Mouse (Mus musculus) skeletal muscle tissue, adult 2 months (tissue): ENCODE data around the gene Odf2.

Experiments used
- DNase-seq: peaks from one replicate; pipeline ENCODE4 v3.0.0-alpha.2; 2012; ENCODE audit warnings: low read depth, low spot score

Gene Odf2

DNA sequence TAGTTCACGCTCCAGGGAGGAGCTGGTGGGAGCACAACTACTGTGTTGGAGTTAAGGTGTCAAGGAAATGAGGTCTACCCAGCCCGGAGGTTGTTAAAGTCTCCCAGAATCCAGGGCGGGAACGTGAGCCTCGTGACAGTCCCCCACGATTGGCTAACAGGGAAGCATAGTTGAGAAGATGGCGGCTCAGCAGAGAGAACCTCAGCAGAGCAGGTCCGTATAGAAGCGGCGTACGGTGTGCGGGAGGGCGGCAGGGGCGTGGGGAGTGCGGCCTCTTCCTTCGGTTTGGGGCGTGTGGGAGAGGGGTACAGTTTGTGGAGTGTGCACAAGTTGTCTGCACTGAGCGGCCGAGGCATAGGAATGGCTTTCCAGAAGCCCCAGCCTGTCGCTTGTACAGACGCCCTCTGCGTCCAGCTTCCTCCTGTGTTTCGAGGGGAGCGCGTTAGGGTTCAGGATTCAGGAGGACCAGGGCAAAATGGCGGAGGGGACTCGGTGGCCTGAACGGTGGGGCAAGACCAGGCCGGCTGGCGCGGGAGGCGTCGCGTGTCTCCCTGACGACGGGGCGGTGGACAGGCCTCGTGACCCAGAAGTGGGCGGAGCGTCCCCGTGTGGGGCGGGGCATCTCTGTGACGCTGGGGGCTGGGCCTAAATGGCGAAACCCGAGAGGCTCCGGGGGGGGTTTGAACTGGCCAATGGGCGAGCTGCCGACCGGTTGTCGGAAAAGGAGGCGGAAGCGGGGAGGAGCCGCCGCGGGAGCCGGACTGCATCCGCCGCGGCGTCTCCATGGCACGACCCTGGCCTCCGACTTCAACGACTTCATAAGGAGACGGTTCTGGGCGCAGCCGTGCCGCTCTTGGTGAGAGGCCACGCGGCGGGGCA, at the start of gene Odf2:
Gene Odf2, plus strand, starts transcription at position 156 of the 879 bp plus-strand sequence.
- peak; percentile 97 for DNase-seq

DNA sequence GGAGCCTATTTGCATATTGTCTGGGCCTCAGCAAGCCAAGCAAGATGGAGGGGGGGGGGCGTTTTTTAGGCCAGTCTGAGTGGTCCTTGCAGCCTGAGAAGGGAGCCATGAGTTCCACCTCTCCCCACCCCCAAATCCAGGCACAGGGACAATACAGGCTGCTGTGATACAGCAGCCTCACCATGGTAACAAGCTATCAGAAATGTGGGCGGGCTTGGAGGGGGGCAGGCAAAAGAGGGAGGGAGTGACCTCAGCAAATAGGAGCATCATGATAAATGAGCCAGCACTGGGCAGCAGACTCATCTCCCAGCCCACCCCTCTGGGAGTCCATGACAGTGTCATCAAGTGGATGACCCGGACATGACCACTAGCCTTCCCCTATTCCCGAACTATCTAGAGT, 49.6 kb upstream of the Odf2 start:
- no peak for DNase-seq

DNA sequence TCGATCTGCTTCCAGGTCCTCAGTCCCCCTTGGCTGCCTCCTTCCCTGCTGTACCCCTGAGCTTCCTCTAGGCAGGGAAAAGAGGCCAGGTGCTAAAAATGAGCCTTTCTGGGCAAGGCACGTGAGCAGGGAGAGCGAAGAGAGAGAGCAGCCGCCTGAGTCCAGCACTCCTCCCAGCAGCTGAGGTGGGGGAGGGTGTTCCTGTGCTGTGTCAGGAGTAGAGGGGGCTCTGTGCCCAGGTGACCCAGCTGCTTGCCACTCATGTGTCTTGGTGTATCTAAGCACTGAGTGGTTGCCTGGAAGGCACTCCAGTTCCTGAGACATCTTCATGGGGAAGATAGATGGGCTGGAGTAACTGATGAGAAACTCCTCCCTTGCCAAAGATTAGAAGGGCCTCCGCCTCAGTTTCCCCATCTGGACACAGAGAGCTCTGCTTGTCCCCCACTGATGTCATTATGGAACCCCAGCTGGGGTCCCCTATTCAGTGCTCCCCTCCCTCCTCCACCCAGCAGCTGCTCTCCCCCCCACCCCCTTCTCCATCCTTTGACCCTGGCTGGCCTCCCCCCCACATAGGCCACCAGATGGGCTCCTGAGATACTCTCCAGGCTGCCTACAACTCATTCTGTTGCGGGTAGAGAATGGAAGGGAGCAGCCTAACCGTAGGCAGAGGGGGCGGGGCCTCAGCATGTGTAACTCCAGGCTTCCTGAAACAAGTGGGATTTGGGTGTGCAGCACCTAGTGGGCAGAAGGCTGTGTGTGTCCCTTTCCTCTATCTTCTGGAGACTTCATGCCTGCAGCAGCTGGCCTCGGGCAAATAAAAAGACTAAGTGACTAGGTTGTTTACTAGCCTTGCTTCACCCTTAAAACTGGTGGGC, 45.6 kb upstream of the Odf2 start:
- no peak for DNase-seq

DNA sequence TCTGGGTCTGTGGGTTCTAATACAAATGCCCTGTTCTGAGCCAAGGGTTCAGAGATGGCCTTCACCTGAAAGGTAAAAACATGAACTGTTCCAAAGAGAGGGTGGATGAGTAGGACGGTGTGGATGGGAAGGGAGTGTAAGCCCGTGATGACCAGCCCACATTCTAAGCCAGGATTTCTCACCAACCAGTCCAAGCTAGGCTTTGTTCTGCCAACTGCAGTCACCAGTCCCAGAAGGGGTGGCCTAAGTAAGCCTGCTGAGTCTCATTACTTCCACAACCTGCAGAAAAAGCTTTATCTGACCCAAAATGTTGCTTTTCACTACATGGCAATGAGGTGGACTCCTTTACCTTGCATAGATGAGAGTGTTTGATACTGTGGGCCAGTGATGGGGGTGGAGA, 44.9 kb upstream of the Odf2 start:
- DNase-seq: no peak

DNA sequence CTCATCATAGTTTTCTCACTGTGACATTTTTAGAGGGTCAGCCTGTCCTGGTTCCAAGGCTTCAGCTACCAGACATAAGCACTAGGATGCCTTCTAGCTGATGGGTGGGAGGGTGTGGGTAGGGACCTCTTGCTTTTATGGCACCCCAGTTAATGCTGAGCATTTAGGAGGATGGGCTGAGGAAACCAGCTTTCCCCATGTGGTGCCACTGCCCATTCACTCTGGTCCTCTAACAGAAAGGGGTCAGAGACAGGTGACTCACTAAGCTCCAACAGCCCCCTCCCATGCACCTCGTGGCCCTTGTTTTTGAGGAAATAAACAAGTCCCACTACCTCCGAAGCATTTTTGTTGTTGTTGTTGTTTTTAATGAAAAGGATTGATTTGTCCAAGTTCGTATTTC, 44.4 kb upstream of the Odf2 start:
- no peak for DNase-seq

DNA sequence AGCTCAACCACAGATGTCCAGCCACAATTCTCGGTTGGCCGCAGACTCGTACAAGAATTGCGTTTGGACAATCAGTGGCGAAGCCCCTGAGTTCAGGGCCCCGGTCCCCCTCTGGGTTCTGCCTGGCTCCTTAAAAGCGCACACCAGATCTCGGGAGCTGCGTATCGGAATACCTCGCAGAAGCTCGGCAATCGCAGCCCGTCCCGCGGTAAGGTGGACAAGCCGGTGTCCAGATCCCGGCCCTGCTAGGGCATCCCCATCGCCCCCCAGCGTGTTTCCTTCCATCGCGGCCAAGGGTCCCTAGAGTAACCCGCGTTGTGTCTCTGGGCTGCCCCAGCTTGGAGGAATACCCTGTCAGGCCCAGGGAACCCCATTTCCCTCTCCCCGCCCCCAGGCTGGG, 43.4 kb upstream of the Odf2 start:
- no peak for DNase-seq

DNA sequence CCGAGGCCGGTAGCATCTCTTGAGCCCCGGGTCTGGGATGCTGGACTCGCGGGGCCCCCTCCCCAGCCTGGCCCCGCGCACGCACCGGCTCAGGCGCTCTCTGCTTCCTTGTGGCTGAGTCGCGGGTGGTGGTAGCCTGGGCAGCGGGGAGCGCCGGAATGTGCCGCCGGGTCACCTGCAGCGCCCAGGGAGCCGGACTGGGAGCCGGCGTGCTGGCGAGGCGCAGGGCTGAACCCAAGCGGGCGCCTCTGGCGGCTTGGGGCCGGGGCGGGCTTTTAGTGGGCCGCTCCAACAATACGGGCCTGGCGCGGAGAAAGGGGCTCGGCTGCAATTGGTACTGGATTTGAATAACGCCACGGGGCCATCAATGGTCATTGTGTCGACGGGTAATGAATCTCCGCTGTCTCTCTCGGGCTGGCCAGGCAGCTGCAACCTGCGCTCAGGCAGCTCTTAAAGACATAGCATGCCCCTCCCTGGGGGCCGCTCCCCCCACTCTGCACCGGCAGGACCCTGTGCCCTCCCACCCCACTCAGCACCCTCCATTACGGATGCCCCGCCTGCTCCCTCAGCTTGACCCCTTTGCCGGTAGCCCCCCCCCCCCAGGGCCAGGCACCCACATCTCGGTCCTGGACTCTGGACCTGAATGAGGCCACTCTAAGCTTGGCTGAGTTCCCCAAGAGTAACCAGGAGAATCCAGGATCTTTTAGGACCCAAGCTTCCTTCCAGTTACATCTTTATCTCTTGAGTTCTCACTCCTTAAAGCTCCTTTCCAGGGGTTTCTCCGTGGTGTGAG, 42.8 kb upstream of the Odf2 start:
- DNase-seq: no peak

DNA sequence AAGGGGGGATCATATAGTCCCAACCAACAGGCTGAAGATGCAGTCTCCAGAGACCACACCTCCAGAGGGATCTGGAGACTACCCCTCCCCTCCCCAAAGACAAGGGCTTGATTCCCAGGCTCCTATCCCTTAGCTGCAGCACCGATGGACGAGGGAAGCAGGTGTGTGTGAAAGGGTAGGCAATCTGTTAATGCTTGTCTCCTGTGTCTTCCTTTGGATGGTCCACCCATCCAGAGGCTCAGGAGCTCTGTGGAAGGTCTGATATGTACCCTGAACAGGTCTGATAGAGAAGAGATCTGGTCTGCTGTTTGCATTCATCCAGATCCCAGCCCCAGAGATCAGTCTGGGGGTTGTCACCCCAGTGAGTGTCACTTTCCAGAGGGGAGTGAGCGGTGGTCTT, 42.1 kb upstream of the Odf2 start:
- no peak for DNase-seq

DNA sequence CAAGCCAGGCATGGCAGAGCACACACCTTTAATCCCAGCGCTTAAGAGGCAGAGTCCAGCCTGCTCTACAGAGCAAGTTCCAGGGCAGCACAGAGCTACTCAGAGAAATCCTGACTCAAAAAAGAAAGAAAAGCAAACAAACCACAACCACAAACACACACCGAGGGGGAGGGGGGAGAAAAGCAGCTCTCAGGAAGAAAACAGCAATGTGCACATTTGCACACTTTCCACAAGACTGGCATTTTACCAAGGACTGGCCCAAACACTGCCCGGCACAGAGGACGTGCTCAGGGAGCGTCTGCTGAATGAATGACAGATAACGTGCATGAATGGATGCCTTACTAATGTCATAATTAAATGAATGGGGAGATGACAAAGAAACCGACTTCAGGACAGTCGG, 40.0 kb upstream of the Odf2 start:
- no peak for DNase-seq

DNA sequence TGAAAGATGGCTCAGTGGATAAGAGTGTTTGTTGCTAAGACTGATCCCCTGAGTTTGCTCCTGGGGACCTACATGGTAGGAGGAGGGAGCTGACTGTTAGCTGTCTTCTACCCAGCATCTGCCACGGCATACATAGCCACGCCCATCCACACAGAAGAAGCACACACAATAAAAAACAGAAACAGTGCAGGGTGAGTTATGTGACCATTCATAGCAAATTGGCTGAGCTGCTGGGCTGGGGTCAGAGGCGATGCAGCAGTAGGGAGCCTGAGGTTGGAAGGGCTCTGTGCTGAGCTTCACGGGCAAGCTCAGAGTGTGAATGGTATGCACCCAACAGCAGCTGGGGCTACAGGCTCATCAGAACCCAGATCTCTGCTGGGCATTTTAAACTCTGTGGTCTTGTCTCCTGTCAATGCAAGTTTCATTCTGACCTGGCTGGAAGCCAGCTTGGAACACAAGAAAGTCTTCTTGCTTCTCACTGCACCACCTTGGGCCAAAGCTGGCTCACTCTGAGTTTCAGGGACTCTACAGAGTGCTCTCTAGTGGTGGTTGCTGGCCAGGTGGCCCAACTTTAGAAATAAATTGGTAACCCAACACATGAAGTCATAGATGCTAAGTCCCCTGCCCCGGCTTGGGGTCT, 39.1 kb upstream of the Odf2 start:
- DNase-seq: no peak

DNA sequence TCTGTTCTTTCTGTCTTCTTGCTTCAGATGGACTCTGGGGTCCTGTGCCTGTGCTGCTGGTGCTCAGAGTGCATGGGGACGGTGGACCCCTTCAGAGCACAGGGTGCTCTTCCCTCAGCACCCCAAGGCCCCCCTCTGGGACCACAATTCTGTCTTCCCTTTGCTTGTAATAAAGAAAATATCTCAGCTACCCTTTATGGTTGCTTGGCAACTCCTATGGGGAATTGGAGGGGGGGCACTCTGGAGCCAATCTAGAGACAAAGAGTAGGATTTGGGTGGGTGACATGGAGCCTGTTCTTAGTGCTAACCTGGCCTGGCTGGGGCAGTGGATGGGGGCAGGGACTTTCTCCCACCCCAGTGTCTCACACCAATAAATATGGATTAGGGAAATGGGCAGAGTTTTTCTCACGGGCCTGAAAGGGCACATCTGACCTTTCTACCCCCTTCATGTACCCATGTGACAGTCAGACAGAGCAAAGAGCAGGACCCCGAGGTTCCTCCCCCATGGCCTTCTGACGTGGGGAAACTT, 36.0 kb upstream of the Odf2 start:
- DNase-seq: no peak

DNA sequence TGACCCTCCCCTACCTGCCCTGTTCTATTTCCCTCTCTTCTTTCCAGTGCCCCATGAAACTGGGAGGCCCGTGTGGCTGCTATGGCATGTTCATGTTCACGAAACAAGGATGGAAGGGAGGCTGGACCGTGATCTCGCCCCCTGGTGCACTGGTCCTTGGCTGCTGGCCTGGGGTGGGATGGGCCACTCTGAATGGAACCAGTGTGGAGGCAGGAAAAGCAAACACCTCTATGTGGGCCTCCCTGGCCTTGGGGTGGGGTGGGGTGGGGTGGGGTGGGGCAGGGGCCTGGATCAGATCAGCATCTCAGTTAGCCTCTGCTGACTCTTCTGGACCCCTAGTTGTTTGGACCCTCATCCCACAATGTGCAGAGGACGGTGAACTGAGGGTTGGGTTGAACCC, 35.3 kb upstream of the Odf2 start:
- DNase-seq: no peak

DNA sequence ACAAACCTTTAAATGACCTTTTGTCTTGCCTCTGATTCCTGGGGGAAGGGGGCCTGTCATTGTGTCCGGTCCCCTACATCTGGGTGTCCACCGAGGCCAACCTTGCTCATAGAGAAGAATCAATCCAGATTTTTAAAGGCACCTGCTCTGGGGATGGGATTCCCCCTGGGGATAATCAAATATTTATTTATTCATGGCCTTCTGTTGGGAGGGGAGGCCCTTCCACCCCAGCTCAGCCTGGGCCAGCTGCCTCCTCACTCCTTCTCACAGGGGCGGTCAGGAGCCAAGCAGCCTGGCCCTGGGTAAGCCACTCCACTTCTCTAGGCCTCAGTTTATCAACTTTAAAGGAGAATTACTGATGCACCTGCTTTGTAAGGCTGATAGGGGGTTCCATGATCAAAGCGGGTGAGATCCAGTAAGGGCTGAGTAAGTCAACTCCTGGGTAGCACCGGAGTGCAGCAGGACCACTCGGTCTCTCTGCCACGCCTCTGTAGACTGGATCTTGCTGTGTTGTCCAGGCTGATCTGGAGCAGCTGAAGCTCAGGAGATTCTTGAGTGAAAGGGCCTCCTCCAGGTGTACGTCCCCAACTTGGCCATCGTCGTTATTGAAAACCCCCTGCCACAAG, 33.3 kb upstream of the Odf2 start:
- no peak for DNase-seq

DNA sequence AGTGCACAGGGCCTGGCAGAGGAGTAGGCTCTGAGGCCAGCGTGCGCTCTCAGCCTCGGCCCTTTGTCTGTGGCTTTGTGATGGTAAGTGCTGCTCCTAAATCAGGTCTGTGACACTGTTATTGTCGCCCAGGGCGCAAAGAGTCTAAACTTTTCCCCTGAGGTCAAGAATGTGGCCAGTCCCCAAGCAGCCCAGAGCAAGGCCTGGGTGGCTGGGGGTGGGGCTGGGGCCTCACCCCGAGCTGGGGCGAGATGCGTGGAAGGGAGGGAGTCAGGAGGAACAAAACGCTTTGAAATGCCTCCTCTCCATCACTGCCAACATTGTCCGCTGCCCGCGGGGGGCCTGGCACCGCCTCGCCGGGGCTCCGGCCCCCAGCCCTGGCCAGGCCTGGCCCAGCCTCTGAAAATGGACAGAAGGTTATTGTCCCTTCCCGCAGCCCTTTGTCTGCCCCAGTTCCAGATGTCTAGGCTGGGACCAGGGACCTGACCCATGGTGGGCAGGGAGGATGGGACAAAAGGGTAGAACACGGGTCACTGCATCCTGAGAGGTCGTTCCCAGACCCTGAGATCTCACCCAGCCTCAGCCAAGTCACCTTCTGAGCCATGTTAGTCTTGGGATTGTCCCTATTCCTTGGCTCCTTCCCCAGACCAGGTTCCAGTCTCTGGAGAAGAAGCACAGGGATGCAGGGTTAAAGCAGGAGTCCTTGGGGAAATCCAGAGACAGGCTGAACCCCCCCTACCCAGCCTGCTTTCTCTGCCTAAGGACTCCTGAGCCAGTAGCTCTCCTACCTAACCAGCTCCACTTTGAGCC, 32.4 kb upstream of the Odf2 start:
- DNase-seq: no peak

DNA sequence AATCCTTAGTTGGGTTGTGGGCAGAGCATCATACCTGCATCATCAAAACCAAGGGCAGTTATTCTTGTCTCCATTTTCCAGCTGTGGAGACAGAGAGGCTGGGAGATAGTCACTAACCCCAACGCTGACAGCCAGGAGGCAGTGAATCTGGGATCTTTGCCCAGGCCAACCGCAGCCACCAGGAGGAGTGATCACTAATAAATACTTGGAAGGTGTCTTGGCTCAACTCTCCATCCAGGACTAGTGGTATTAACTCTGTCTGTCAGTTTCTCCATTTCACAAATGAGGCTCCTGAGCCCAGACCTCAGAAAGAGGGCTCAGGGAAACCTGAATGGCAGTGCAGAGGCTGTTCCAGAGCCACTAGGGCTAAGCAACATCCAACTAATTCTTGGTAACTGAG, 31.7 kb upstream of the Odf2 start:
- DNase-seq: no peak

DNA sequence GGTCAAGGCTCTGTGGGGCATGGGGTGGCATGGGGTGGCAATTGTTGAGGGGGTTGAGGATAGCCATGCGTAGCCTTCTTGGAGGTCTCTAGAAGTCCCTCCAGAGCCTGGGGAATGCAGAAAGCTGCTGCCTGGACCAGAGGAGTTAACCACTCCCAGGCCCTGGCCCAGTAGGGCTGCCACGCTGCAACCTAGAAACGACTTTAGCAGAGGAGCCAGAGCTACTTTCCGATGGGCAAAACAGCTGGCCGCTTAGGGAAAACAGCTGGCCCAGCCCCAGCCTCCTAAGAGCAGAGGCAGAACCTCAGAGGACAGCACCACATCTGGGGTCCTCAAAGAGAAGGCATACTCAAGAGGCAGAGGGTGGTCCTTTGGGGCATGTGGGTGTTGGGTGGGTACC, 31.1 kb upstream of the Odf2 start:
- DNase-seq: no peak

DNA sequence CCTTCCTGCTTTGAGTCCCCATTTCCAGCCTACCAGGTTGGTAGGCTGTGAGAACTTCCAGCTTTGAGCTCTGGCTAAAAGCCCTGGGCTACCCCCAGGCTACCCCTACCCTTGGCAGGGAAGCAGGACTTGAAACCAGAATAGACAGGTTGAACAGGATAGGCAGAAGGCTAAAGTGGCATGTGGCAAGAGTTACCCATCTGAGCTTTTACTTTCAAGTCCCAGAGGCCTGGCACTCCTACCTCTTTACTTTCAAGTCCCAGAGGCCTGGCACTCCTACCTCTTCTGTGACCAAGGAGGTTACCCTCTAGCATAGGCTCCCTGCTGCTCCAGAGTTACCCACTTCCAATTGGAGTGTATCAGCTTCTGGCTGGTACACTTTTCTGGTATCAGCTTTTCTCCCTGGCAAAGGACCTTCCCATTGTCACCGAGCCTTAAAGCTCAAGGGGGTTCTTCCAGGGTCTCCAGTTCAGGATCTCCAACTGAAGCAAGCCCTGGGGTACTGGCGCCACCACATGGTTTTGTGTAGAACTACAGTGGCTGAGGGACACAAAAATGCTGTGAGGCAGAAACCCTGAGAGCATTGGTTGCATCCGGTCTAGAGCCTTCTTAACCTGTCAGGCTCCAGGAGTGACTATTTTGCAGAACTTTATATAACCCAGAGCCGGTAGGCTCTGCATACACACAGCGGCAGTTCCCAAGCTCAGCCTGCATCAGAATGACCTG, 30.1 kb upstream of the Odf2 start:
- no peak for DNase-seq

DNA sequence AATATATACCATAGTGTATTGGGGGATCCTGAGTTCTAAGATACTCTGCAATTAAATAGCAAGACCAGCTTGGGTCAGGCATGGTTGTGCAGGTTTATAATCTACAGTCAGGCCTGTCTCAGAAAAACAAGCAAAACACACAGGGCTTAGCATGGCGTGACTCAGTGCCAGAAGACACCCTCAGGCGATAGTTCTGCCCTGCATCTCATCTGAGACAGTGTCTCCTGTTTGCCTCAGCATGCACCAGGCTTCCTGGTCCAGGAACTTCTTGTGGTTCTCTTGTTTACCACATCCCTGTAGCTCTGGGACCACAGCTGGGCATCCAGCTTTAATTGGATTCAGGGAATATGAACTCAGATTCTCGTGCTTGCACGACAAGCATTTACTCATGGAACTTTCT, 23.9 kb upstream of the Odf2 start:
- DNase-seq: no peak

DNA sequence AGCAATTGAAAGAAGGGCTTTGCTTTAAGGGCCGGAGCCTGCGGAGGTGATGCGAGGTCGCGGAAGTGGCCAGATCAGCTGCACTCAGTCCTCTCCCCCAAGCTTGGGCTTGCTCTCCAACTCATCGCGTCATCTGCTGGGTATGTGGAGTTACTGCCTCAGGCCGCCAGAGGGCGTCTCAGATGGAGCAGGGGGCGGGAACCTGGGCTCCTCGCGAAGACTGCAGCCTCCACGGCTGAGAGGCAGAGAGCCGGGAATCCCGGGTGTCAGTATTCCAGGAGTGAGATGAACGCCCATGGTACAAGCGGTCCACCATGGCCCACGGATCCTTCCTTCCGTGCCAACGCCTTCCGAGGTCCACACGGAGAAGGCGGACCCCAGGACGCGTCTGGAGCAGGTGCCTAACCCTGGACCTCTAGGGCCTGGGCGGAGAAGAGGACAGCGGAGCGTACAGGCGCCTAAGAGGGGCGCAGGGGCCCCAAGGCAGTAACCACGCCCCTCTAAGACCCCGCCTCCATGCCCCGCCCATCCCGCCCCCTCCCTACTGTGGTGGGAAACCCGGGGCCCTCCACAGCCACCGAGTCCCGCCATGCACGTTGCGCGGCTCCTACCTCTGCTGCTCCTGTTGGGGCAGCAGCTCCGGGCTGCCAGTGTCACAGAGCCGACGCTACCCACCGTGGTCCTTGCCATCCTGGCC, 19.9 kb upstream of the Odf2 start, which contains the start of gene Cercam:
Gene Cercam, plus strand, starts transcription at position 216 of the 697 bp plus-strand sequence.
- peak; percentile 81 for DNase-seq
